Mouse (Mus musculus): ENCODE results near the gene Gpr183.
A peak's percentile ranks its signal among the peaks of the same experiment; 100 is the strongest.

The Gpr183 gene

GRCm38 (mm10) chr14:121929243-121929951 is 35.6 kb downstream of the Gpr183 start:
- no peak for DNase-seq

- peak in 1 of 2 experiments; percentile 59 for DNase-seq
Observed at GRCm38 (mm10) chr14:121928375-121929137, 36.4 kb downstream of the Gpr183 start.

- no peak for DNase-seq
Observed at GRCm38 (mm10) chr14:121927451-121927850, 37.5 kb downstream of the Gpr183 start.

- DNase-seq: no peak
Observed at GRCm38 (mm10) chr14:121926901-121927300, 38.1 kb downstream of the Gpr183 start.

GRCm38 (mm10) chr14:121924876-121925275 is 40.1 kb downstream of the Gpr183 start:
- DNase-seq: no peak

GRCm38 (mm10) chr14:121922731-121923130 is 42.3 kb downstream of the Gpr183 start:
- DNase-seq: no peak

GRCm38 (mm10) chr14:121922016-121922415 is 43.0 kb downstream of the Gpr183 start:
- DNase-seq: no peak

- DNase-seq: no peak
Observed at GRCm38 (mm10) chr14:121920511-121921124, 44.4 kb downstream of the Gpr183 start.

- no peak for DNase-seq
Observed at GRCm38 (mm10) chr14:121919752-121920151, 45.2 kb downstream of the Gpr183 start.

GRCm38 (mm10) chr14:121918266-121918665 is 46.7 kb downstream of the Gpr183 start:
- DNase-seq: no peak

- DNase-seq: no peak
Observed at GRCm38 (mm10) chr14:121916311-121917094, 48.5 kb downstream of the Gpr183 start.

GRCm38 (mm10) chr14:121915621-121916020 is 49.4 kb downstream of the Gpr183 start, which contains the start of gene Gpr18:
Gene Gpr18 (minus strand): TSS chr14:121915781.
- DNase-seq: no peak

- DNase-seq: no peak
Observed at GRCm38 (mm10) chr14:121915143-121915542, 49.9 kb downstream of the Gpr183 start.

GRCm38 (mm10) chr14:121912501-121912900 is 52.5 kb downstream of the Gpr183 start:
- no peak for DNase-seq

- no peak for DNase-seq
Observed at GRCm38 (mm10) chr14:121909868-121910267, 55.1 kb downstream of the Gpr183 start.

GRCm38 (mm10) chr14:121906992-121907681 is 57.9 kb downstream of the Gpr183 start:
- no peak for DNase-seq

- no peak for DNase-seq
Observed at GRCm38 (mm10) chr14:121906341-121906991, 58.5 kb downstream of the Gpr183 start.

GRCm38 (mm10) chr14:121904754-121905153 is 60.2 kb downstream of the Gpr183 start:
- no peak for DNase-seq

- no peak for DNase-seq
Observed at GRCm38 (mm10) chr14:121903381-121903876, 61.6 kb downstream of the Gpr183 start.
